Mouse (Mus musculus) intestine, embryonic 15.5 days (tissue): ENCODE results near the gene Ppp1r10. TPM values are rescaled to one million over a fixed set of nuclear protein-coding genes. Genes with fewer than 3 reads are reported as not detected.
A peak's percentile ranks its signal among the peaks of the same experiment; 100 is the strongest.

Source experiments
- ATAC-seq: fragments of 200-750 bp; cut with Nextera tagmentation; 2 replicates; pipeline ENCODE4 v1.8.0; 2017; ENCODE audit warnings: moderate TSS enrichment, moderate library complexity
- H3K27ac ChIP-seq: fragments of 300-500 bp; sonication (generic); 2 replicates; pipeline ENCODE4 v1.5.1; 2015; ENCODE audit warnings: mild to moderate bottlenecking, inconsistent platforms
- H3K27me3 ChIP-seq: fragments of 300-500 bp; sonication (generic); replicated peaks from 2 replicates; pipeline ENCODE4 v1.6.1; 2015; ENCODE audit warnings: inconsistent platforms
- H3K36me3 ChIP-seq: fragments of 300-500 bp; sonication (generic); 2 replicates; pipeline ENCODE4 v1.6.1; 2015; ENCODE audit warnings: inconsistent platforms
- H3K4me1 ChIP-seq: fragments of 300-500 bp; sonication (generic); replicated peaks from 2 replicates; pipeline ENCODE4 v1.6.1; 2015; ENCODE audit warnings: inconsistent platforms
- H3K4me2 ChIP-seq: fragments of 300-500 bp; sonication (generic); replicated peaks from 2 replicates; pipeline ENCODE4 v1.6.1; 2015; ENCODE audit warnings: mild to moderate bottlenecking, inconsistent platforms
- H3K4me3 ChIP-seq: fragments of 300-500 bp; sonication (generic); replicated peaks from 2 replicates; pipeline ENCODE4 v1.5.1; 2015; ENCODE audit warnings: inconsistent platforms
- H3K9ac ChIP-seq: fragments of 300-500 bp; sonication (generic); 2 replicates; pipeline ENCODE4 v1.6.1; 2015; ENCODE audit warnings: inconsistent platforms
- H3K9me3 ChIP-seq: fragments of 300-500 bp; sonication (generic); 2 replicates; pipeline ENCODE4 v1.6.1; 2016; ENCODE audit warnings: inconsistent platforms
- WGBS: fragments of 180-500 bp; shearing (Covaris S2); methylation state at CpG from one replicate; pipeline ENCODE4 v1.1.7; 2015; 5-methylcytosine and 5-hydroxymethylcytosine counted together
- polyA plus RNA-seq: library from polyadenylated mRNA; unstranded; fragments of >200 nt; fragmentation: Nextera tagmentation; extraction: Ambion mirVana; gene quantifications from 2 replicates; pipeline ENCODE4 v1.2.1, GENCODE M21; 2015

The Ppp1r10 gene
- polyA plus RNA-seq, result 32.4 and 32.9 TPM in 2 replicates

GRCm38 (mm10) chr17:35916297-35917142 is at the start of gene Ppp1r10, which contains the start of gene Mrps18b:
Gene Ppp1r10 (plus strand): TSS chr17:35916434.
Gene Mrps18b (minus strand): TSS chr17:35916389.
- no peaks in the 10 kb centered on the region for H3K27me3 ChIP-seq
- peak within 1 kb of the TSS; percentile 86 for H3K9ac ChIP-seq
- peak; percentile 93 for ATAC-seq
- H3K36me3 ChIP-seq, result no peaks in the 10 kb centered on the region; the same call in 1 of the 2 replicates
- no peaks in the 10 kb centered on the region for H3K9me3 ChIP-seq
- peak within 1 kb of the TSS; percentile 76 for H3K4me2 ChIP-seq
- under 1% methylated on average over 83 of the region's 83 CpGs for WGBS
- H3K4me1 ChIP-seq, result peaks cover 21% of the 10 kb centered on the region
- peak within 1 kb of the TSS; percentile 95 for H3K27ac ChIP-seq
- peak within 1 kb of the TSS; percentile 65 for H3K4me3 ChIP-seq

GRCm38 (mm10) chr17:35866911-35867890 is 49.0 kb upstream of the Ppp1r10 start:
- Histone ChIP-seq H3K9me3 (no peaks in the 10 kb centered on the region), H3K27ac (peak overlapping the region; percentile 98), H3K9ac (peak overlapping the region; percentile 71), H3K4me3 (peak overlapping the region; percentile 64), H3K4me2 (peak overlapping the region; percentile 94), H3K36me3 (peaks cover 7% of the 10 kb centered on the region; the same call in 1 of the 2 replicates), H3K4me1 (peaks cover 39% of the 10 kb centered on the region), H3K27me3 (no peaks in the 10 kb centered on the region)
- no peak for ATAC-seq
- WGBS, result 16% methylated on average over 26 of the region's 26 CpGs

DNA sequence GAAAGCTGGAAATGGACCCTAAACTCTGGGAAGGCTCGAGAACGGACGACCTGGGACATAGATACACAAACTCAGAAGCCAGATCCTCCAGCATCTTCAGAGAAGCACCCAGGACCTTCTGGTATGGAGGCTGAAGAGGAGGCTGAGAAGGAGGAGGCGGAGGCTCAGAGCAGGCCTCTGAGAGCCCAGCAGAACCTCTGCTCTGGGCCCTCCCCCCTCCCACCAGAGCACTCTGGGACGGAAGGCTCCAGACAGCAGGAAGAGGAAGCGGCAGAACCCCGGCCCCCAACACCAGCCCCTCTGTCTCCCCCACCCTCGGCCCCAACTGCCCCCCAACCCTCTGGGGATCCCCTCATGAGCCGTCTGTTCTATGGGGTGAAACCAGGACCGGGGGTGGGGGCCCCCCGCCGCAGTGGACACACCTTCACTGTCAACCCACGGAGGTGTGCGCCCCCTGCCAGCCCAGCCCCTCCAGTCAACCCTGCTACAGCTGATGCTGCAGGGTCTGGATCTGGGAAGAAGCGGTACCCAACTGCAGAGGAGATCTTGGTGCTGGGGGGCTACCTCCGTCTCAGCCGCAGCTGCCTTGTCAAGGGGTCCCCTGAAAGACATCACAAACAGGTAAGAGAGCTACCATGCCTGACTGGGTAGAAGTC is 47.9 kb upstream of the Ppp1r10 start:
- H3K4me1 ChIP-seq, result peaks cover 43% of the 10 kb centered on the region
- peak overlapping the region; percentile 64 for H3K4me3 ChIP-seq
- H3K9ac ChIP-seq, result peak overlapping the region; percentile 71
- peak overlapping the region; percentile 94 for H3K4me2 ChIP-seq
- no peaks in the 10 kb centered on the region for H3K27me3 ChIP-seq
- peaks cover 6% of the 10 kb centered on the region; the same call in 1 of the 2 replicates for H3K36me3 ChIP-seq
- ATAC-seq, result no peak
- H3K27ac ChIP-seq, result peak overlapping the region; percentile 98
- 27% methylated on average over 17 of the region's 17 CpGs for WGBS
- no peaks in the 10 kb centered on the region for H3K9me3 ChIP-seq

- 3% methylated on average over 7 of the region's 7 CpGs for WGBS
- peak overlapping the region; percentile 94 for H3K4me2 ChIP-seq
- no peak for ATAC-seq
- H3K27ac ChIP-seq, result peak overlapping the region; percentile 72
- peaks cover 5% of the 10 kb centered on the region; the same call in 1 of the 2 replicates for H3K36me3 ChIP-seq
- no peaks in the 10 kb centered on the region for H3K9me3 ChIP-seq
- peaks cover 47% of the 10 kb centered on the region for H3K4me1 ChIP-seq
- peak overlapping the region; percentile 71 for H3K9ac ChIP-seq
- no peaks in the 10 kb centered on the region for H3K27me3 ChIP-seq
- peak overlapping the region; percentile 64 for H3K4me3 ChIP-seq
Observed at GRCm38 (mm10) chr17:35868961-35869345, 47.3 kb upstream of the Ppp1r10 start.

GRCm38 (mm10) chr17:35869346-35870067 is 46.7 kb upstream of the Ppp1r10 start:
- H3K27ac ChIP-seq, result peak overlapping the region; percentile 72

GRCm38 (mm10) chr17:35870151-35870883 is 45.9 kb upstream of the Ppp1r10 start:
- Histone ChIP-seq H3K4me3 (peak overlapping the region; percentile 64), H3K9me3 (no peaks in the 10 kb centered on the region), H3K4me2 (peak overlapping the region; percentile 94), H3K27ac (peak overlapping the region; percentile 72), H3K27me3 (no peaks in the 10 kb centered on the region), H3K4me1 (peaks cover 40% of the 10 kb centered on the region), H3K36me3 (peaks cover 9% of the 10 kb centered on the region; the same call in 1 of the 2 replicates), H3K9ac (peak overlapping the region; percentile 71)
- WGBS, result 45% methylated on average over 9 of the region's 9 CpGs
- ATAC-seq, result no peak

More at GRCm38 (mm10) chr17:35869346-35870067, 46.7 kb upstream of the Ppp1r10 start:
- Histone ChIP-seq H3K9me3 (no peaks in the 10 kb centered on the region), H3K27me3 (no peaks in the 10 kb centered on the region), H3K4me3 (peak overlapping the region; percentile 64), H3K36me3 (peaks cover 5% of the 10 kb centered on the region; the same call in 1 of the 2 replicates), H3K4me1 (peaks cover 47% of the 10 kb centered on the region), H3K4me2 (peak overlapping the region; percentile 94), H3K9ac (peak overlapping the region; percentile 71)
- ATAC-seq, result peak; percentile 11; the same call in 1 of the 2 replicates
- WGBS, result 7% methylated on average over 7 of the region's 7 CpGs

DNA sequence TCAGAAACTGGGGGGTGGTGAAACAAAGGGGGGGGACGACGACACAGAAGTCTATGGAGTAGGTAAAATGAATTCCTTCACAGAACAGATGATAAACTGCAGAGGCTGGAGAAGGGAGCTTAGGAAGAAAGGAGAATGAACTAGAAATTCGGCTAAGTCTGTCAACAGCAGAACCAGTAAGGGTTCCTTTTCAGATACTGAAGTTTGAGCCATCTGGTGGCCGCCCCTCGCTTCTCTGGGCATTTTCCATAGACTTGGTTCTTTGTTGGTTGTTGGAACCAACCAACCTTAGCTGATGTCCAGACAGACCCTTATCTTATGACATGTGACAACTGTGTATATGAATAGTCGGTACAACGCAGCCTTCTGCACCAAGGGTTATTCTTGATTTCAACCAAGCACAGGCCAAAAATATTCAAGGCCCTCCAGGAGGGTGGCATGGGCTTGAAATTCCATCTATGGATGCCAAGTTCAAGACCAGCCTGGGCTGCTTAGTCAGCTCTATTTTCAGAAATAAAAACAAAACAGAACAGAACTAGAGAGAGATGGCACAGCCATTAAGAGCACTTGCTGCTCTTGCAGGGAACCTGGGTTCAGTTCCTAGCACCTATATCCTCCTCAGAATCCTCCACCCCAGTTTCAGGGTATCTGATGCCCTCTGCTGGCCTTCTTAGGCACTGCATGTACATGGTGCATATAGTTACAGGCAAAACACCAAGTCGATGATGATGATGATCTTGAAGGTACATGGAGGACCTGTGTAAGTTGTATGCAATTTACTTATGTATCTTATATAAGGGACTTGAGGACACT is 45.1 kb upstream of the Ppp1r10 start:
- Histone ChIP-seq H3K27ac (peak overlapping the region; percentile 72), H3K4me2 (peak overlapping the region; percentile 94), H3K27me3 (no peaks in the 10 kb centered on the region), H3K9ac (no peak overlapping the region), H3K9me3 (no peaks in the 10 kb centered on the region), H3K4me3 (peak overlapping the region; percentile 64), H3K4me1 (peaks cover 39% of the 10 kb centered on the region), H3K36me3 (peaks cover 9% of the 10 kb centered on the region; the same call in 1 of the 2 replicates)
- WGBS, result 76% methylated on average over 8 of the region's 8 CpGs
- ATAC-seq, result no peak

DNA sequence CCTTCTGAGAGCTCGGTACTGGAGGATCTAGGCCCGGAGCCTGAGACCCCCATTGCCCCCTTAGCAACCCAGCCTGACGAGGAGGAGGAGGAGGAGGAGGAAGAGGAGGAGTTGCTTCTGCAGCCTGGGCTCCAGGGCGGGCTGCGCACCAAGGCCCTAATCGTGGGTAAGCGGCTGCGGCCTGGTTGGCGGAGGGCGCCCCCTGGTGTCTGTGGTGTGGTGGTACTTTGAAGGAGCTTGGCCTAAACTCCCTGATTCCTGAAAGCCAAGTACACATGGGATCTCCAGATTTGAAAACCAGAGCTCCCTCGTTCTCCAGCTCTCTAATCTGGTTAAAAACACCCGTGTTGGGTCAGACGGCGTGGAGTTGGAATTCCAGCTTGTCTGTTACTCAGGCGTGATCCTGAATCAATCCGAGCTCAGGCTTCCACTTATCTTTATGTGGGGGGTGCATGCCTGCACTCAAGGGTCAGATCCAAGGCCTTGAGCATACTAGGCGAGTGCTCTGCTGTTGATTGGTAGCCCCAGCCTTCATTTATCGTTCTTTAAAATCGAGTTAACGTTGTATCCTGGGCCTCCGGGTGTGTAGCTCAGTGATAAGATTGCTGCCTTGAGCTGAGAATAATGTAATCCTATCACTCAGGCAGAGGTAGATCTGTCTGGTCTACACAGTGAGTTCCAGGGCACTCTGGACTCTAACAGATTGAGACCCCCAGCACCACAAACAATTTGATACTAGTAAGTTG is 42.3 kb upstream of the Ppp1r10 start:
- peaks cover 9% of the 10 kb centered on the region; the same call in 1 of the 2 replicates for H3K36me3 ChIP-seq
- no peaks in the 10 kb centered on the region for H3K27me3 ChIP-seq
- peak; percentile 64 for ATAC-seq
- H3K9ac ChIP-seq, result 0 out of 2 replicates have a peak overlapping the region, but pooled peaks have one; percentile 18
- 29% methylated on average over 21 of the region's 21 CpGs for WGBS
- H3K27ac ChIP-seq, result 0 out of 2 replicates have a peak overlapping the region, but pooled peaks have one; percentile 8
- H3K9me3 ChIP-seq, result no peaks in the 10 kb centered on the region
- peaks cover 23% of the 10 kb centered on the region for H3K4me1 ChIP-seq
- H3K4me2 ChIP-seq, result peak overlapping the region; percentile 35; the same call in 1 of the 2 replicates
- no peak overlapping the region for H3K4me3 ChIP-seq

DNA sequence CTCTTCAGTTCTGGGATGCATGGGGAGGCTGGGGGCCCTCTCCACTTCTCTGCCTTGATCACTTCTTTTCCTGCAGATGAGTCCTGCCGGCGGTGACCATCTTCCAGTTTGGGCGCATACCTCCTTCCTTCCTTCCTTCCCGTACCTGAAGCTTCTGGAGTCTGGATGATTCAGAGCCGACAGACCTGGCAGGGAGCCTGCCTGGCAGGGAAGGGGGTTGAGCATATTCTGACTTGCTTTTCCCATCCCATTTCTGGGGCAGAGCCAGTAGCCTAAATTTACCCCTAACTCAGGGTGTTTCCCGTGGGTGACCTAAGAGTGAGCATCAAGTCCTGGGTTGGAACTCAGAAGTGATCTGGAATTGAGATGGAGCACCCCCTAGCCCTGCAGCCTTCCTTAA is 41.5 kb upstream of the Ppp1r10 start:
- no peak for ATAC-seq
- H3K4me1 ChIP-seq, result peaks cover 15% of the 10 kb centered on the region

More for the DNA sequence above, 41.5 kb upstream of the Ppp1r10 start:
- Histone ChIP-seq H3K4me3 (no peak overlapping the region), H3K27me3 (no peaks in the 10 kb centered on the region), H3K36me3 (peaks cover 9% of the 10 kb centered on the region; the same call in 1 of the 2 replicates), H3K9me3 (no peaks in the 10 kb centered on the region), H3K9ac (no peak overlapping the region), H3K27ac (no peak overlapping the region), H3K4me2 (no peak overlapping the region)
- WGBS, result 89% methylated on average over 6 of the region's 6 CpGs
